8 mouse cellular contexts compared by ENCODE assay signal in the genomic region with DNA sequence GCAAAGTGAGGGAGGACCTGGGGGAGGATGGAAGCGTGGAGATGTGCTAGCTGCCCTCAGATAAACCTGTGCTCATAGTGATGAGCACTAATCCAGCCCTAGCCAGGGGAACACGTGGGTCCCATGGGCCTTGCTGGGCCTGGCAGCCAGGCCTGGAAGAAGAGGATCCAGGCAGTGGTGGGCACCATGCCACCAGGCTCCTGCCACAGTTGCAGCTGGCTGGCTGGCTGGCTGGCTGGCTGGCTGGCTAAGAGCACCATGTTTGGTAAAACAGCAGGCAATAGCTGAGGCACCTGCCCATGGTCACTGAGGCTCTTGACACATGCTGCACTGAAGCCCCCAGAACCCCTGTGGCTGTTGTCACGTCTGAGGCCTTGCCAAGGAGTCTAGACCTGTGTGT. TPM values are rescaled to one million over a fixed set of nuclear protein-coding genes. Genes with fewer than 3 reads are reported as not detected.
DNase-seq lines count a peak whose midpoint lies in the region; ATAC-seq and TF ChIP-seq lines count a peak whose summit lies in the region.

No protein-coding gene starts in this region.

- H3K4me3 ChIP-seq in lung, embryonic 14.5 days (ENCODE audit: low read depth, low read length): no peak overlapping the region
- no peak overlapping the region for H3K4me3 ChIP-seq in lung, adult 2 months (replicated peaks; ENCODE audit: extremely low read depth, low read depth, low read length)
- H3K4me3 ChIP-seq in neural tube, embryonic 14.5 days (ENCODE audit: low read depth, low read length): no peak overlapping the region

- H3K4me2 ChIP-seq in lung, embryonic 14.5 days: no peak overlapping the region
- no peak overlapping the region for H3K4me2 ChIP-seq in neural tube, embryonic 14.5 days (ENCODE audit: low read depth, low read length)

- peak overlapping the region; percentile 24; the same call in 1 of the 2 replicates for H3K27ac ChIP-seq in lung, embryonic 14.5 days (ENCODE audit: low read depth)
- 0 out of 2 replicates have a peak overlapping the region, but pooled peaks have one; percentile 23 for H3K27ac ChIP-seq in neural tube, embryonic 14.5 days (ENCODE audit: low read depth, low read length)

- no peak overlapping the region for H3K9ac ChIP-seq in lung, embryonic 14.5 days
- no peak overlapping the region for H3K9ac ChIP-seq in neural tube, embryonic 14.5 days (replicated peaks; ENCODE audit: low read depth, low read length)

- DNase-seq in lung, embryonic 14.5 days: no peak
- DNase-seq in lung, adult 2 months: no peak
- peak; percentile 52 for DNase-seq in cerebellum, adult 9-11 months
- peak; percentile 63 to 84 for DNase-seq in gastrocnemius, postnatal 4 days (ENCODE audit: low spot score in 2 of 2)
- DNase-seq in kidney, postnatal 36 days: peak; percentile 59 to 72
- no peak for DNase-seq in B cell, adult 2 months

- 50% methylated on average over 3 of the region's 3 CpGs for WGBS in lung, embryonic 14.5 days
- WGBS in lung, adult 2 months: 57% methylated on average over 3 of the region's 3 CpGs
- WGBS in neural tube, embryonic 14.5 days: 52% methylated on average over 3 of the region's 3 CpGs

- H3K36me3 ChIP-seq in lung, embryonic 14.5 days (ENCODE audit: insufficient read depth): no peaks in the 10 kb centered on the region
- H3K36me3 ChIP-seq in neural tube, embryonic 14.5 days (ENCODE audit: control insufficient read depth, insufficient read depth, low read length): no peaks in the 10 kb centered on the region

- TF ChIP-seq CTCF in lung, embryonic 14.5 days (IDR thresholded peaks at IDR 0.05; ENCODE audit: low read depth): no peak
- TF ChIP-seq CTCF in lung, adult 2 months (IDR thresholded peaks at IDR 0.05; ENCODE audit: insufficient read depth, low read length): no peak

- no peaks in the 10 kb centered on the region for H3K9me3 ChIP-seq in lung, embryonic 14.5 days (ENCODE audit: low read depth, low read length)
- H3K9me3 ChIP-seq in neural tube, embryonic 14.5 days (ENCODE audit: control insufficient read depth, low read length): no peaks in the 10 kb centered on the region

- H3K4me1 ChIP-seq in lung, embryonic 14.5 days (ENCODE audit: insufficient read depth): 0 out of 2 replicates have a peak, but pooled peaks cover 7% of the 10 kb centered on the region
- peaks cover 20% of the 10 kb centered on the region for H3K4me1 ChIP-seq in lung, adult 2 months (ENCODE audit: control insufficient read depth, insufficient read depth, low read length)
- H3K4me1 ChIP-seq in neural tube, embryonic 14.5 days (ENCODE audit: control insufficient read depth, insufficient read depth, low read length): peaks cover 17% of the 10 kb centered on the region

- TF ChIP-seq POLR2A in lung, adult 2 months (IDR thresholded peaks at IDR 0.05; ENCODE audit: borderline replicate concordance, extremely low read depth, low read depth, low read length): no peak

- H3K27me3 ChIP-seq in lung, embryonic 14.5 days (ENCODE audit: insufficient read depth, low read length): no peaks in the 10 kb centered on the region
- no peaks in the 10 kb centered on the region for H3K27me3 ChIP-seq in neural tube, embryonic 14.5 days (ENCODE audit: control insufficient read depth, insufficient read depth, low read length)

- ATAC-seq in lung, embryonic 14.5 days (ENCODE audit: insufficient read depth): no peak
- peak; percentile 52; the same call in 1 of the 2 replicates for ATAC-seq in neural tube, embryonic 14.5 days (ENCODE audit: low read depth)
- no peak for ATAC-seq in erythroblast, adult 5-6 weeks (replicated peaks; ENCODE audit: low FRiP score, poor library complexity, severe bottlenecking)

RNA-seq across cellular contexts. Expression of a gene that starts 59.9 kb away (rescaled TPM):
- polyA plus RNA-seq in lung, embryonic 14.5 days (2014; fragmentation: Nextera tagmentation; extraction: Ambion mirVana): not detected in 2 replicates
- polyA plus RNA-seq in lung, adult 2 months (2012; rRNA removed): not detected in 2 replicates
- total RNA-seq in gastrocnemius, postnatal 4 days (2021): not detected
- not detected in 2 replicates for polyA plus RNA-seq in neural tube, embryonic 14.5 days (2014; fragmentation: Nextera tagmentation; extraction: Ambion mirVana)
- total RNA-seq in erythroblast, adult 5-6 weeks (2015; ENCODE audit: low replicate concordance): not detected in 2 replicates
- not detected in 2 replicates for total RNA-seq in erythroblast, adult 5-6 weeks (2017; ENCODE audit: low replicate concordance)

Comparison
In these comparisons a context has a peak if more than half of its experiments do, and no peak if none do; other contexts are left out.
1. DNase-seq: peak in cerebellum, adult 9-11 months (single experiment), gastrocnemius, postnatal 4 days (2 of 2) and kidney, postnatal 36 days (2 of 2); none in lung, embryonic 14.5 days (single experiment), lung, adult 2 months (single experiment) and B cell, adult 2 months (0 of 2).